Mouse (Mus musculus) ovary, postnatal 36 days (tissue): ENCODE measurements around the gene Slc5a5.
"Not testable (repeated sequence)": the region's sequence is repeated elsewhere in the genome, so short reads cannot be mapped to it uniquely, and the experiment has no call there.

ENCODE experiments used
- DNase-seq: peaks from one replicate; pipeline ENCODE4 v3.0.0; 2022; ENCODE audit warnings: low spot score, mixed read lengths

Slc5a5 gene

DNA sequence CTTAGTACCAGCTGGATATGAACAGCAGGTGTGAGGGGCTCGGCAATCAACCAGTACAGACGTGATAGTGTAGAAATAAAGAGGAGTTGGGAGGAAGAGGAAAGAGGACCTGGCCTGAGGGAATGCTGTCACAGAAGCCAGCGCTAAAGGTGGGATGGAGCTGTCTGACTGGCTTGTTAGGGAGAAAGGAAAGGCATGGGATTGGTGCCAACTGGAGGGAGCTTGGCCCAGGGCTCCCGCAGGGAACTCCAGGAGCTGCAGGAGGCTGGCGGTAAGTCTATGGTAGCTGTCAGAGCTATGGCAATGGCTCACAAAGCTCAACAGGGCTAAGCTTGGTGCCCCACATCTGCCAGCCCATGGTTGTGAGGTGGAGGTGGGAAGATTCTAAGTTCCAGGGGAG, 9.7 kb upstream of the Slc5a5 start:
- no peak for DNase-seq

DNA sequence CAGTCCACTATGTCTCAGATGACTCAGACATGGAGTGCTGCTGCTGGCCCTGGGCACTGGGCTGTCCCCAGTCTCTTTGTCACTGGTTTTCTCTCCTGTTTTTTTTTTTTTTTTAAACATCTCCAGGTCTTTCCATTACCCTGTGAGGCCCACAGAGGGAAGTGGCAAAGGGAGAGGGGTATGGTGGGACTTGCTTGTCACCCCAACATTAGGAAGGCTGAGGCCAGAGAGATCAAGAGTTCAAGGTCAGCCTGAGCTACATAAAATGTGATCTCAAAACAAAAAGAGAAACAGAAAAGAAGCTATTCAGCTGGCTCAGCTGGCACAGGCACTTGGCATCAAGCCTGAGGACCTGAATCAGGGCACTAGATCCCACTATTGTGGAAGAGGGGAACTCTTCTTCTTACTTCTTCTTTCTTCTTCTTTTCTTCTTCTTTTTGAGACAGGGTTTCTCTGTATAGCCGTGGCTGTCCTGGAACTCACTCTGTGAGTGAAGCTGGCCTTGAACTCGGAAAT, 8.4 kb upstream of the Slc5a5 start:
- no peak for DNase-seq

DNA sequence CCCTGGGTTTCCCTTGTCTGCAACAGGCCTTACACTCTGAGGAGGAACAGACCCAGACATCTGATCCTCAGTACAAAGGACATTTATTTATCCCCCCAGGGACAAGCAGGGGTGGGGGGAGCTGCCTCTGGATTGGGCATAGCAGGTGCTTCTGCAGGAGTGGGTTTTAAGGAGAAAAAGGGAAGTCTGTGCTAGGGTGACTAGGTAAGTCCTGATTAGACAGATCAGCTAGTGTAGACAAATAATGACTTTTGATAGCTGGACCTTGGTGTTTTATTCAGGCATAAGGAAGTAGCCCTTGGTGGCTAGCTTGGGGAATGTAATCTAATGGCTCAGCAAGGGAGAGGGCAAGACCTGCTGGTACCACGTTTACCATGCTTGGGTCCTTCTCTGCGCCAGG, 6.7 kb upstream of the Slc5a5 start:
- no peak for DNase-seq

DNA sequence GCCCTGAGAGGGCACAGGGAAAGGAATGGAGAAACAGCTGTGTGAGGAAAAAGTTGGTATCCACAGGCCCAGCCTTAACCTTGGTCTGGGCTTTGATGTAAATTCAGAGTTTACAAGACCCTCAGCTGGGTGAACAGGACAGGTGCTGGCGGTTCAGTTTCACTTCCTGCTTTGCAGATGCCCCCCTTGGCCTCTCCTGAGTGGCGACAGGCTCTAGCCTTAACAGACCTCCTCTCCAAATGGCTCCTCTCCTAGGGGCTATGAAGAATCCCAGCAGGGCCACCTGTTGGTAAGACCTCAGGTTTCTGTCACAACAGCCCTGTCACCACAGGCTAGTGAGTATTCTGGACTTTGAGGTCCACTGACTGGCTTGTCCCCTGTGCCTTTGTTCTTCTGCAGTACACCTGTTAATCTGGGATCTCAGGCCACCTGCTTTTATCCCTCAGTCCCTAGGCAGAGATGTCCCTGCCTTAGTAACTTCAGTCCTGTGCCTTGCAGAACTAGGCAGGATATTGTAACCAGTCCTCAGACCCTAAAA, 6.2 kb upstream of the Slc5a5 start:
- DNase-seq: no peak

DNA sequence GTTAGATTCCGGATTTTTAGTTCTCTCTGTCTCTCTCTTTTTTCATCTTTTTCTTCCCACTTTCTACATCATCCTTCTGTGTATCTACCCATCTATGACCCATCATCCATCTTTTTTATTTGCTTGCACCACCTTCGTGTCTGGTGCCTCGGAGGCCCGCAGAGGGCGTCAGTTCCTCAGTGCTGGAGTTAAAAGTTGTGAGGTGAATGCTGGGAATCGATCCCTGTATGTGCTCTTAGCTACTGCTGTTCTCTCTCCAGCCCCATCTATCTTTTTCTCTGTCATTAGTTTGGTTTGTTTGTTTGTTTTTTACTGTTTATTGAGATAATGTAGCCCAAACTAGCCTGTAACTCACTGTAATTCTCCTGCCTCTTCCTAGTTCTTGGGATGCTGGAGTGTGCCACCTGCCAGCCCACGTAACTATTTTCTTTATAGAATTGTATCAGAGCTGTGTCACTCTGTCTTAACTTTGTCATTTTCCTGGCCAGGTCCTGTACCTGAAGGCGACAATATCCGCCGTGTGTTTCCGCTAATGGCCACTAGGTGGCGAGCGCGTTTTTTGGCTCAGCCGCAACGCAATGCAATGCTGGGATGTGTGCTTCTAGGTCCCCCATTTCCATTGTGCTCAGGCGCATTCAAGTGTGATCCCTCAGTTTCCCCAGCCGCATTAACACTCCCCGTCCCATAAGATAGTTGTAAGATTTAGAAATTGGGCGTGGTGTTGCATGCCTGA, 5.3 kb upstream of the Slc5a5 start:
- peak; percentile 81 for DNase-seq

DNA sequence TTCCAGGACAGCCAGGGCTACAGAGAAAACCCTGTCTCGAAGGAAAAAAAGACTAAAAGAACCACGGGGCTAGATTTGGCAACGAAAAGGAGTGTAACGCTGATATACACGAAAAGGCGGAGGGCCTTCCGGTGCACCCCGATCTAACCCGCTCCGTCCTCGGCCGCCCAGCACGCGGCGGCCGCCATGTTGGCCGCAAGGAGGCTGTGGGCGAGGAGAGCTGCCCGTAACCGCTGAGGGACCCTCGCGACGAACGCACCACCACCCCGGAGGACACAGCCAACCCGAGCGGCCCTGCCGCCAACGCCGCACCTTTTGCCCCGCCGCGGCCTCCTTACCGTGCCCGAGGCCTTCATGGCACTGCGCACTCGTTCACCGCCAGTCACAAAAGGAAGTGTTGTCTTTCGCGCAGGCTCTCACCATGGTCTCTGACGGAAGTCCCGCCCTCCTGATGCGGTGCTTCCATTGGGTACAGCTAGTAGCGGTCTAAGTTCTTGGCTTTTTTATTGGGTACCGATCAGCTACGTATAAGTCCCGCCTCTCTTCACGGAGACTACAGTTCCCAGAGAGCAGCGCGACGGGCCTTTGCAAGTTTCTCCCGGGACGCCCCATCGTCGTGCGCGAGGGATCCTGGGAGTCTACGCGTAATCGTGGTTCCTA, 4.6 kb upstream of the Slc5a5 start, which contains the start of gene Rpl18a:
TSS of gene Rpl18a (minus strand) at position 392 of the 660 bp plus-strand sequence.
- DNase-seq: peak; percentile 88

DNA sequence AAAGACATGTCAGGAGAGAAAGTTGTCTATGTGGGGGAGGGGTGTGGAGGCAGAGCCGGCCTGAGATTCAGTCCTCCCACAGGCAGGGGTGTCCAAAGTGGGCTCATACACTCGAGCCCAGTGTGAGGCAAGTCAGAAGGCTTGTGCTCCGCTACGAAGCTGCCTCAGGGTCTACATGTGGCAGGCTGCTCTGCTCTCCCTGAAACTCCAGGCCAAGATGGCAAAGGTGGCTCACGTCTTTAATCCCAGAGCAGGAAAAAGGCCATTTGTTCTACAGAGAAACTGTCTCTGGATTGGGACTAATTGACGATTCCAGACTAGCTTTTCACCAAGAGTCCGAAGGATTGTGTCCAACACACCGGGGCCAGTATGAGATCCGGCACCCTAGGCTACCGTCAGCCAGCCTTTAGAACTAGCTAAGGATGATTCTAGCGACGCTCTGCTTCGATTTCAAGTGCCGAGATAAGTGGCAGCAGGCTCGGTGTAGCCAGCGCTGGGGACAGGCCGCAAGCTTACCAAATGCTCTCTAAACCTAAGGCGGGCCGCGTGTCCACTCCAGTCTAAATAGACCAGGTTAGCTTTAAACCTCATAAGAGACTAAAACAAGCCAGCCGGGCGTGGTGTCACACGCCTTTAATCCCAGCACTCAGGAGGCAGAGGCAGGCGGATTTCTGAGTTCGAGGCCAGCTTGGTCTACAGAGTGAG, 3.9 kb upstream of the Slc5a5 start:
- no peak for DNase-seq

DNA sequence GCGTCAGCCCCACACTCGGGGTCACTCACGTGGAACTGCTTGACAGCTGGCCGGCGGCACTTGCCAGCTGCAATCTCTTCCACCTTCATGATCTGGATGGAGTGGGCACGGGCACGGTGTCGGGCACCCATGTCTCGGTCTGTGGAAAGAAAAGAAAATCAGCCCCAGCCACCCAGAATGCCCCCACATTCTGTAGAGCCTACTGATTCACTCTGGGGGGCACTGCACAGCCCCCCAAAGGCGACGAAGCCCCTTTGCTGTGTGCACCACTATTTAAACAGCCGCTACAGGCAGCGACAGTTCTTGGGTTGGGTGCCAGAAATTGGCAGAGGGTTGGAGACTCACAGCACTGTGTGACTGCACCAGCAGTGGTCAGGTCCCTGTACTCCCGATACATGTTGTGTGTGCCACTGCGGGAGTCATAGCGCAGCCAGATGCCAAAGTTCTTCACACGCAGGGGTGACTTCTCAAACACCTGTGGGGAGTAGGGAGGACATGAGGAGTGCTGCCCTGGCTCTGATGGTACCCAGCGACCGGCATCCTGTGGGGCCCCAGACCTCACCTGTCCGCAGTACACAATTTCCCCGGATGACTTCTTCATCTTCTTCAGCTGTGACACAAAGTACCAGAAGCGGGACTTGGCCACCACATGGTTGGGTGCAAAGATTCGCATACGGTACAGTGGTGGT, 3.2 kb upstream of the Slc5a5 start:
- DNase-seq: not testable (repeated sequence)

DNA sequence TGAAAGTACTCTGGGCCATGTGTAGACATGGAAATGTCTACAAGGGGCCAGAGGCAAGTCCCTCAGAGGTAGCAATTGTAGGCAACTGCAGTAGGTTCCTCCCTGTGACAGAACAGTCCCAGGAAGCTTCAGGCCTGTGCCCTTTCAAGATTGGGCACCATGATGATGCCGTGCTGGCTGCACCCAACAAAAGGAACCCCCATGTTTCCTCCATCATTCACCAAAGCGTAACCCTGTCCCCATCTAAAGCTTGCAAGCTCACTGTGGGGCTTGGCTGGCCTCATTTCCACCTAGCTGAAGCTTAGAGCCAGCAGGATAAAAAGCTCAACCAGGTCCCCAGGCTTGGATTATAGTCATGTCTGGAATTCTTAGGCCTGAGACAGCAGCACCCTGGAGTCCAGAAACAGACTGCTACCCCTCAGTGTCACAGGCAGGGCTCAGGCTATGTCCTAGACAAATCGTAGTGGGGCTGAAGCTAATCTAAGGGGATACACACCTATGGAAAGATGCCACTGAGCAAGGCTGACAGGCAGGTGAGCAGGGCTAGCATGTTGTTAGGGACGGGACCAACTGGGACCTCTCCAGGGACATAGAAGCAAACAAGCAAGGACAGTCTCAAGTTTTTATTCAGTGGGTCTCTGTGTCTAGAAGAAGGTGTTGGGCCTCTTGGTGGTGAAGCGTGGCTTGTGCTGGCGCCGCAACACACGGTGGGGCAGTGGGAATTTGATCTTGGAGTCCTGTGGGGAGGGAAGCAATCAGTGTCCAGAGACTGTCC, 2.4 kb upstream of the Slc5a5 start:
- no peak for DNase-seq

DNA sequence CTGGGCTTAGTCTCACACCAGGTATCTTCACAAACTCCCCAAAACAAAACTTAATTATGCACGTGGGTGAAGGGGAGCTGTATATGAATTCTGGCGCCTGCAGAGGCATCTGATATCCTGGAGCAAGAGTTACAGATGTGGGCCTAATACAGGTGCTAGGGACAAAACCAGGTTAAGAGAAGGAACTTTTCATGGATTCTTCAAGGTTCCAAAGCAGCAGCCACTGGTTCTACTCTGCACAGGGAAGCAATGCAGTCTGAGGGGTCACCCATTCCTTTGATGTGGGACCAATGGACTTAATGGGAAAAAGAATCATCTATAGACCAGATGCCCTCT, 1.8 kb upstream of the Slc5a5 start:
- no peak for DNase-seq

DNA sequence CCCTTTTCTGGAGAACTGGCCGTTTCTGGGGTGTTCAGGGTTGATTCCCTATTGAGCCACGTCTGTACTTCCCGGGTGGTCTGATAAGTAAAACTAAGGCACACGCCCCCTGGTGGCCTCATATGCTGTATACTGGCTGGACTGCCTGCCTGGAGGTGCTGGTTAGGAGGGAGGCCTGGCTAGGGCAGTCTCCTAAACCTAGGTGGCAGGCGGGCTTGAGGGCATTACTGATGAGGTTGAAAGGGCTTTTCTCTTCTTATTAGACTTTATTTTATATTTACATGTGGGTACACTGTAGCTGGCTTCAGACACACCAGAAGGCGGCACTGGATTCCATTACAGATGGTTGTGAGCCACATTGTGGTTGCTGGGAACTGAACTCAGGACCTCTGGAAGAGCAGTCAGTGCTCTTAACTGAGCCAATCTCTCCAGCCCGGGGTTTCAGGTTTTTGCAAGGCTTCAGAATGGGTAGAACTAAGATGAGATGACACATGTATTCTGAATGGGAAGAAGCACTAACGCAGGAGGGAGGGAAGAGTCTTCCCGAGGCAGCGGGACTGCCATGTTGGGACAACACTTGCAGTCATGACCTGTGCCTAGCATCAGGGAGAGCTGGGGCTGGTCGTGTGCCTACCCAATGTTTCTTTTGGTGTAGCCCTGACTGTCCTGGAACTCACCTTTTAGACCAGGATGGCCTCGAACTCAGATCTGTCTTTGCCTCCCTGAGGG, 1.3 kb upstream of the Slc5a5 start:
- peak; percentile 70 for DNase-seq

DNA sequence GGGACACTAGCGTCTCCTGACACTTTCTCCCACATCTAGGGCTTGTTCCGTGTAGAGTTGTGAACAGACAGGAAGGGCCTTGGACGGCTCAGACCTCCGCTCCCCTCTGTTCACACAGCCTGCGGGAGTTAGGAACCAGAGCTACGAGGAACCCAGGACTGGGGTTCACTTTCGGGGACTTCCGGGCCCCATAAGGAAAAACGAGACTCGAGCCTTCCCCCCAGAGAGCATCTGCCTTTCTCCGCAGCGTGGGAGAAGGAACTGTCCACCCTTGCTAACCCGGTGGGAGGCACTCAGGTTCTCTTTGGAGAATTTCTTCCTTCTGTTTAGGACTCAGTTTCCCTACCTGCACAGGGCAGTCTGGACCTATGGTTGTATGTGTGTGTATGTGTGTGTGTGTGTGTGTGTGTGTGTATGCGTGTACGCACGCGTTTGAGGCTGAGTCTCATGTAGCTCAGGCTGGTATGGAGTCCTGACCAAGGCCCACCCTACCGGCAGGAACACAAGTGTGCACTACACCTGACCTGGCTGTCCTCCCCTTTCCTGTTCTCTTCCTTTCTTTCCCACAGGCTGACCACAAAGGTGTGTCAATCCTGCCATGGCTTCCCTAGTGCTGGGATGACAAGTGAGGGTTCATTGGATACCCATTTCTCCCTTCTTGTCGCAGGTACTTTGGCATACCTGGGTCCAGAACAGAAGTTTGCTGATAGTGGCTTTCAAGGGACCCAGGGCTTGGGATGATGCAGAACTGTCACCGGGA, 519 bp upstream of the Slc5a5 start:
- DNase-seq: no peak

DNA sequence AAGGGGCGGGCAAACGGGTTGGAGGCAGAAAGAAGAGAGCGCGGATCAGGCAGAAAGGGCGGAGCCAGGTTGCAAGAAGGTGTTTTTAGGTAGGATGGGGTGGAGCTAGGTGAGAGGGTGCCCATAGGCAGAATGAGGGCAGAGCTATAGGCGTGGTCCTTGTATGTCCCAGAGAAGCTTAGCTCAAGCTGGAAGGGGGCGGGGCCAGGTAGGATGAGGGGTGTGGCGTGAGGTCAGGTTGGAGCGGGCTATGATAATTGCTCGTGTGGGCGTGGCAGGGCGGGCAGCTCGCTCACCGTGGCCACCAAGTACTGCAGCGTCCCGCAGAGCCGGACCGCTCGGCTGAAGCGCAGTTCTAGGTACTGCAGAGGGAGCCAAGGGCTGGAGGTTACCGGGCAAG, 1.2 kb downstream of the Slc5a5 start:
- no peak for DNase-seq

DNA sequence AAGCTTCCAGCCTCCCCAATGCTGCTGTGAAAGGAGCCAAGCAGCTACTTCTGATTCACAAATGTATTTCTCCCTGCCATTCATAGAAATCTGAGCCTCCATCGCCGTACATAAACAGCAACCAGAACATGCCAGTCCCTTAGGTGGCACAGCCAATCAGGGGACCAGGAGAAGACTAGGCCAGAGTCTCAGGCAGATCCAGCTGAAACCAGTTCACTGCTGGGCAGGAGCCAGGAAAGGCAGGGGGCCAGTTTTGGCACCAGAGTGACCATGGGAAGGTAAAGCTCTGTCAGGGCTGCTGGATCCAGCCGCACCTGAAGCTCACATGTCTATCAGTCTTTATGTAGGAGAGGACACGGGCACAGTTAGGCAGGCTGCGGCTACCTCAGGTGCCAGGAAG, 1.9 kb downstream of the Slc5a5 start:
- DNase-seq: no peak

DNA sequence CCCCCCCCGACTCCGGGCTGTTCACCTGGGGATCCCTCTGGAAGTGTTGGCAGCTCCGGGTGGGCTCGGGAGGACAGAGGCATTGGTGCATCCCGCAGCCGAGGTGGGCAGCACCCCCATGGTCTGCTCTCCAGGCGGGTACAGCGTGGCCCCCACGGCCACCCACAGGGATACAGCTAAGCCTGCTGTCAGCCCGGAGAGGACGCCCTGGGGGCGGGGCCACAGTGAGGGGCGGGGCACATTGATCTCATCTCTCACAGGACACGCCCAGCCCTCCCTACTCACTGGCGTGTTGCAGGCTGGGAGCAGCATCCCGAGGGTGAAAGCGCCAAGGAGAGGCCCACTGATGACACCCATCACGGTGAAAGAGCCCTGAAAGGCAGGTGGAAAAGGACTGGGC, 4.9 kb downstream of the Slc5a5 start:
- DNase-seq: no peak

DNA sequence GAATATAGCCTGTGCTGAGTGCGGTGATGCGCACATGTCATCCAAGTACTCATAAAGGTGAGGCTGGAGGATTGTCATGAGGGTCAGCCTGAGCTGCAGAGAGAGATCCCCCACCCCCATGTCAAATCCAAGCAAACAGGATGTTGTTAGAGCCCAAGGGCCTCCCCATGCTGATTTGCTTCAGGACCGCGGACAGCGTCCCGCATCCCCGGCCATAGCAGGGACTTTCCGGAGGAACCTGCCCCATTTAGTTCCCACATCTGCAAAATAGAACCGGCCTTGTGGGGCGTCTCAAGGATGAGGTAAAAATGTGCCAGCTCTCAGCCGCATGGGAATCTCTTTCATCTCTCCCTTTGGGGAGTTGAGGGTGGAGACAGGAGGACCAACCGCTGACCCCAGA, 6.9 kb downstream of the Slc5a5 start:
- DNase-seq: no peak

DNA sequence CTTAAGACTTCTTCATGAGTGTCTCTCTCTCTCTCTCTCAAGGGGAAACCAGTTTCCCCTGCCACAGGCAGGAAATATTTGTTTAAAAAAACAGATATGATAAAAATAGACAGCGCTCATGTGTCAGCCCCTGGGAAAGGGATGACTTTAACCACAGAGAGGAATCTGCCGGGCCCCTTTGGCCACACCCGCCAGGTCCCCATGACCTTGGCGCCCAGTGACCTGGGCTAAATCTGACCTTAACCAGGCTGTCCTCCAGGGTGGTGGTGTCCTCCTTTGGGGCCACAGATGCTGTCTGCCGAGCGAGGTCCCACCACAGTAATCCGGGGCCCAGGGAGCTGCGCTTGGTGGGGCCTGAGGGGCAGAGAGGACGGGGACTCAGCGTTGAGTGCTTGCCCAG, 7.9 kb downstream of the Slc5a5 start:
- DNase-seq: no peak

DNA sequence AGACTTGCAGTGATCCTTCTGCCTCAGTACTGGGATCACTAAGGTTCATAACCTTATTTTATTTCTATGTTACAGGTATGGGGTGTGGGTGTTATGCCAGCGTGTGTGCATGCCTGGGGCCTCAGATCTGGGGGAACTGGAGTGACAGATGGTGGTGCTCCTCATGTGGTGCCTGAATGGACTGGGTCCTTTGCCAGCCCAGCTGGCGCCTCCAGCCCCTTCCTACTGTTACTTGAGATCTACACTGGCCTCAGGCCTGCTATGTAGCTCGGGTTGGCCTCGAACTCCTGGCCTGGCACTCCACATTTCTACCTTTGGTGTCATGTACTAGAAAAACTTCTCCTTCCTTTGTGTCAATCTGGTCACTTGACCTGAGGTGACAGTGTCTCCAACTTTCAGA, 8.4 kb downstream of the Slc5a5 start:
- DNase-seq: no peak

DNA sequence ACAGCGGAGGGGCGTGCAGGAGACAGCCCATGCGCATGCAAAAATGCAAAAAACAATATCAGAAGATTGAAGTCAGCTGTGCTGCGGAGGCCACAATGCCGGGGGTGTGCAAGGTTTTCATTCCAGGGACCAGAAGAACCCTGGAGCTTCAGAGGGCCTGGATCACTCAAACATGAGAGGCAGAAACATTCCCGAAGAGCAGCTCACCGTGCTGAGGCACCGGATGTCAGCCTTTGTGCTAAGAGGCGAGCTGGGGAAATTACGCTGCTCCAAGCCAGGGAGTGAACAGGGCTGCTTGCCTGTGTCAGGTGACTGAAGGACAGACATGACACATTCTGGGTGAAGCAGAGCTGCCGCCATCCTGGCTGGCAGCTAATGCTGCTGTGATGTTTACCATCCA, 12.0 kb downstream of the Slc5a5 start:
- no peak for DNase-seq

DNA sequence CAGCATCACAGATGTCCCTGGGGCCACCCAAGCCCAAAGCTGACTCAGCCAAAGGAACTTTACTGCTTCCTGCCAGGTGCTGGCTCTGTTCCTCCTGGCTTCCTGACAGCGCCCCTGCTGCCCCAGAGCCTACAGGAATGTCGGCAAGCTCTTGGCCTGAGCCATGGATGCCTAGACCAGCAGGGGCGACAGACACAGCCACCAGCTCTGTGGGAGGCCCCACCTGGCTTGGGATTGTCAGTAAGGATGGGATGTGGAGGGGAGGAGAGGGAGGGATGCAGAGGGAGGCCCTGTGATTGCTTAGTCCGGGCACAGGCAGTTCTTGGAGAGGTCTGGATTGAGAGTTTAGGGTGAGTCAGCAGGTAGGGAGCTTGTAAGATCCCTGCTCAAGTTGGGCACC, 12.4 kb downstream of the Slc5a5 start:
- no peak for DNase-seq
